Mouse (Mus musculus) E14TG2a.4 (cell line): ENCODE data around the gene Hdac9.

Experiments used
- H3K27me3 ChIP-seq: 2 replicates; pipeline ENCODE4 v1.6.1; 2014; ENCODE audit warnings: low read length, control low read depth; ENCODE audit not compliant: insufficient read depth
- H3K36me3 ChIP-seq: 2 replicates; pipeline ENCODE4 v1.6.1; 2014; ENCODE audit warnings: low read length, control low read depth; ENCODE audit not compliant: insufficient read depth
- H3K4me1 ChIP-seq: replicated peaks from 2 replicates; pipeline ENCODE4 v1.6.1; 2014; ENCODE audit warnings: low read depth, low read length, control low read depth
- H3K4me3 ChIP-seq: replicated peaks from 2 replicates; pipeline ENCODE4 v1.5.1; 2014; ENCODE audit warnings: mild to moderate bottlenecking, low read length
- H3K9me3 ChIP-seq: 2 replicates; pipeline ENCODE4 v1.6.1; 2014; ENCODE audit warnings: low read length, control low read depth
- CTCF ChIP-seq: conservative IDR thresholded peaks from 2 replicates; pipeline ENCODE4 v1.5.1; 2014; ENCODE audit warnings: low read length
- NANOG ChIP-seq: IDR thresholded peaks from 2 replicates; pipeline ENCODE4 v1.6.1; 2014; ENCODE audit warnings: borderline replicate concordance, low read length, mixed read lengths
- POU5F1 ChIP-seq: IDR thresholded peaks from 2 replicates; pipeline ENCODE4 v1.6.1; 2014; ENCODE audit warnings: low read length, borderline replicate concordance

Hdac9 gene

DNA sequence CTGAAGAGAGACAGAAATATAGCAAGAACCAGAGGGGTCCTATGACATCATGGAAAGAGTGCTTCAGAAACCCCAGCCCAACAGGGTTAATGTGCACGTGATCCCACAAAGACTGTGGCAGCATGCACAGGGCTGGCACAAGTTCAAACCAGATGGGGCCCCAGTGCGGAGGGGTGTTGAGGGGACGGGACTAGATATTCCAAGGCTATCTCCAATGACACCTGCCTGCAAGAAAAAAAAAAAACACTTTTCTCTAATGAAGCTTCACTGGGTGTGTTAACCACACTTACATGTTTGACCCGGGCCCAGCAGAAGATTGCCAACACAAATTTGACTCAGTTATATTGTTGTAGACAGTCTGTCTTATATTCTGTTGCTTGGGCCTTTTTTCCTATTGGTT lies 28.2 kb downstream of the Hdac9 start:
- Histone ChIP-seq H3K9me3 (no peaks in the 10 kb centered on the region), H3K36me3 (no peaks in the 10 kb centered on the region), H3K4me1 (no peaks in the 10 kb centered on the region), H3K4me3 (no peak overlapping the region), H3K27me3 (no peaks in the 10 kb centered on the region)
- TF ChIP-seq NANOG (no peak), CTCF (no peak), POU5F1 (no peak)

DNA sequence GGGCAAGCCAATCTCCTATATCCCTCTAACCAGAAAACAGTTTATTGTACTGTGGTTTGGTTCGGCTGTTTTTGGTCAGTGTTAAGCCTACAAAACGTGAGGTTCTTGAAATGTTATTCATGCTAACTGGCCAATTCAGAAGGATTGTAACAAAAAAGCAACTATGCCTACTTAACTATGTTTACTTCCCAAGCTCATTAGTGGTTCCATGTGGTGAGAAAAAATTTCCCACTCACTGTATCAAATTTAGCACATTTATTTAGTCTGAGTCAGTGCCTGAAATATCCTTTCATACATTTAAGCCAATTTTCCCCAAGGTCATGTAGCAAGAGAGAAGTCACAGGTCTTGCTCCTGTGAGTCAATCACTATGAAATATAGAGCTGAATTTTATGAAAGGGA lies 42.0 kb downstream of the Hdac9 start:
- H3K4me1 ChIP-seq: no peaks in the 10 kb centered on the region
- H3K36me3 ChIP-seq: no peaks in the 10 kb centered on the region
- H3K27me3 ChIP-seq: no peaks in the 10 kb centered on the region
- no peaks in the 10 kb centered on the region for H3K9me3 ChIP-seq
- TF ChIP-seq NANOG: no peak
- TF ChIP-seq POU5F1: no peak
- TF ChIP-seq CTCF: no peak
- H3K4me3 ChIP-seq: no peak overlapping the region

DNA sequence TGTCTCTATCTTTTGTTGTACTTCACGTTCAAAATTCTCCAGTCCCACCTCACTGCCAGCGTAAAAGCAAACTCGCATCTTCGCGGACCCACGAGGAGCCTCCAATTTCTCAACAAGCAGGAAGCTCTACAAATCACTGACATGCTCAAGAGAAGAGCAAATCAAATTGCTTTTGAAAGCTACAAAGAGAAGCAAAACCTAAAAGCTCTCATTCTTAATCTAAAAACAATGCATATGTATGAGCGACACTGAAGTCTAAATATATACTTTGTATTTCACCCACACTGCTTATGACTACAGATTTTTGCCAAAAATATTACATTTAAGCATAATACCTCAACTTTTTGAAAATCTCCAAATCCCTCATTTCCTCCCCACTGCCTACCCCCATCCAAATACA lies 45.9 kb downstream of the Hdac9 start:
- H3K4me3 ChIP-seq: no peak overlapping the region
- no peaks in the 10 kb centered on the region for H3K4me1 ChIP-seq
- no peak for TF ChIP-seq NANOG
- TF ChIP-seq CTCF: no peak
- TF ChIP-seq POU5F1: no peak
- H3K27me3 ChIP-seq: no peaks in the 10 kb centered on the region
- H3K36me3 ChIP-seq: no peaks in the 10 kb centered on the region
- no peaks in the 10 kb centered on the region for H3K9me3 ChIP-seq

DNA sequence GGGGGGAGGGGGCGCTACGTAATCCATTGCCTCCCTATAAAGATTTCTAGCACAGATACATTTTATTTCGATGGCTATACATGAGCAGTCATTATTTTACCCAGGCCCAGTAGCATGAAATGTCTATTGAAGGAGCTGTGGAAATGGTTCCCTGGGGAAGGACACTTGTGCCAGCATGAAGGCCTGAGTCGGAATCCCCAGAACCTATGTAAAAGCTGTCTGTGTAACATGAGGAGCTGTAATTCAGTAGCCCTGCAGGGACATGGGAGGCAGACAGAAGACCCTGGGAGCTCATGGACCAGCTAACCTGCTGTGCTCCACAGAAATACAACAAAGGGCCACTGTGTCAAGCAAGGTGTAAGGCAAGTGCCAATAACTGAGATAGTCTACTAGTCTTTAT lies 75.7 kb downstream of the Hdac9 start:
- Histone ChIP-seq H3K27me3 (no peaks in the 10 kb centered on the region), H3K36me3 (no peaks in the 10 kb centered on the region), H3K4me3 (no peak overlapping the region), H3K9me3 (no peaks in the 10 kb centered on the region), H3K4me1 (no peaks in the 10 kb centered on the region)
- no peak for TF ChIP-seq NANOG
- no peak for TF ChIP-seq POU5F1
- TF ChIP-seq CTCF: no peak

DNA sequence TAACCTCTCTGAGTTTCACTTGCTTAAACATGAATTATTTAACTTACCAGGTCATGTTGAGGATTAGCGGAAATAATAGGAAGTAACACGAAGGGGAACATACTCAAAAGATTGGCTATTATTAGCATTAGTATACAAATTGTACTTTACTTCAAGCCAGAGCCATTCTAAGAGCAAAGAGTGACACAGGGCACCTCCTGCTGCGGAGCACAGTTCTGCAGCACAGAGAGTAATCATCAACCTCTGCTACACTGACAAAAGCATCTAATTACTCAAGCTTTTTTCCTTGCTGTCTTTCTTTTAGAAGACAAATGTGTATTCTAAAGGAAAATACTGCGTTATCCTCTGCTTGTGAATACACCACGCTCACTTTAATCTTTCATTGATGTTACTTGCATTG lies 79.6 kb downstream of the Hdac9 start:
- Histone ChIP-seq H3K4me1 (no peaks in the 10 kb centered on the region), H3K27me3 (no peaks in the 10 kb centered on the region), H3K4me3 (no peak overlapping the region), H3K9me3 (no peaks in the 10 kb centered on the region), H3K36me3 (no peaks in the 10 kb centered on the region)
- TF ChIP-seq NANOG (no peak), CTCF (no peak), POU5F1 (no peak)

DNA sequence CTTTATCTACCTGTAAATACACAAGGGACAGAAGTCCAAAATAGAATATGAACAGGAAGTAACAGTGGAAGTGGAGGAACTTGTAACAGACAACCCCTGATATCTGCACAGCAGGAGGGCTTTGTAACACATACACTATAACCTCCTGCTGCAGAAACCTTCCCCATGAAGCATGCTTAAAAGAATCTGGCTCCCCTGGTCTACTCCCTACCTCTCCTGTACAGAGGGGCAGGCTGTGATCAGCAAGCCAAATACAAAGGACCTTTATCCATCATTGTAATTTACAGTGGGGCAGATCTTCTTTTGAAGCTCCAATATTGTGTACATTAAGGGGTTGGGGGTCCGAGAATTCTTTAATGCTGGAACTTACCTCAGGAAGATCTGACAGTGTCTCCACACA lies 80.0 kb downstream of the Hdac9 start:
- Histone ChIP-seq H3K4me3 (no peak overlapping the region), H3K27me3 (no peaks in the 10 kb centered on the region), H3K36me3 (no peaks in the 10 kb centered on the region), H3K4me1 (no peaks in the 10 kb centered on the region), H3K9me3 (no peaks in the 10 kb centered on the region)
- TF ChIP-seq NANOG: no peak
- no peak for TF ChIP-seq CTCF
- TF ChIP-seq POU5F1: no peak

DNA sequence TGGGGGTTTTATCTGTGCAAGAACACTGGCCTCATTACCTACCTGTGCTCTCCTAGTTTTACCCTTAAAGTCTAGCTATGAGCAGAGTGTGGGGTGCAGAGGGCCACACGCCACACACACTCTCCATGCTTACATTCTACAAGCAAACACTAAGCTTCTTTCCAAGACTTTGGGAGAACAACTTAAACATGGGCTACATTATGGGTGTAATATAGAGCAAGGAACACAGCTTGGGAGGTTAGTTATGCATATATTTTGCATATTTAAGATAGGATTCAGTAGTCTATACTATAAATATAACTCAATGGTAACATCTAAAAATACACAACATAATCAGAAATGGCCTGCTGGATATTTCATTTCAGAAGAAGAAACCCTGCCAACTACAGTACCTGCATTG lies 80.8 kb downstream of the Hdac9 start:
- no peaks in the 10 kb centered on the region for H3K4me1 ChIP-seq
- TF ChIP-seq POU5F1 (no peak), NANOG (no peak), CTCF (no peak)
- H3K9me3 ChIP-seq: no peaks in the 10 kb centered on the region
- no peaks in the 10 kb centered on the region for H3K36me3 ChIP-seq
- no peak overlapping the region for H3K4me3 ChIP-seq
- H3K27me3 ChIP-seq: no peaks in the 10 kb centered on the region

DNA sequence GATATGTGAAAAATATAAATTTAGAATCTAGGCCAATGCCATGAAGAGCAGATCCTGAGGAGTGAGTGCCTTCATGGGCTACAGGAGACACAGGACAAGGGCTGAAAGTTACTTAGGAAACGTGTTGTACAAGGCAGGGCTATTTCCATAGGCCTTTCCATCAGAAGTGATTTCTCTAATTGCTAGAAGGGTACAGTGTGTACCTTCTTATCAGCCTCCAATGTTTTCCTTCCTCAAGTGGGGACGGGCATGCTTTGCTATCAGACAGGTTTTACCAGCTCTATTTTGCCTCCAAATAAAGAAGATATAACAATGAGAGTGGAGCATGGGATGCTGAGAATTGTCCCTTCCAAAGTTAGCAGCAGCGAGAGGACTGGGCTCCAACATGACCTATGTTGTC lies 81.4 kb downstream of the Hdac9 start:
- no peaks in the 10 kb centered on the region for H3K9me3 ChIP-seq
- TF ChIP-seq CTCF: no peak
- no peak for TF ChIP-seq NANOG
- no peak for TF ChIP-seq POU5F1
- H3K4me3 ChIP-seq: no peak overlapping the region
- H3K36me3 ChIP-seq: no peaks in the 10 kb centered on the region
- no peaks in the 10 kb centered on the region for H3K4me1 ChIP-seq
- H3K27me3 ChIP-seq: no peaks in the 10 kb centered on the region

DNA sequence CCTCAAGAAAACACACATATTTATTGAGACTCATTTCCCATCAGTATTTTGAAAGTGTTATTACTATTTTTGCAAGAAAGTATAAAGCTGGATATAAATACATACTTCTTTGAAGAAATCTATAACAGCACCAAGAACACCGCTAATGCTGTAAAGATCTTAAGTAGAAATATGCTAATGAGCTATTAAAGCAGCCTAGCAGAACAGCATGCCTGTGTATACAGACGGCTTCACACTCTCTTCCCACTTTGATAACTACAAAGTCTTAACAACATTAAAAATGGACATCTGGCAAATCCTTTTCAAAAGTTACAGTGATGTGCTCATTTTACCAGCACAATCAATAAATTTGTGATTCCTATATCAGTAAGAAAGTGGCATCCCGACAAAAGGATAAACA lies 88.2 kb downstream of the Hdac9 start:
- H3K9me3 ChIP-seq: no peaks in the 10 kb centered on the region
- no peaks in the 10 kb centered on the region for H3K36me3 ChIP-seq
- no peak overlapping the region for H3K4me3 ChIP-seq
- H3K27me3 ChIP-seq: no peaks in the 10 kb centered on the region
- TF ChIP-seq CTCF (no peak), NANOG (no peak), POU5F1 (no peak)
- no peaks in the 10 kb centered on the region for H3K4me1 ChIP-seq
